Mouse (Mus musculus) ES-E14 (cell line): Measurements from ENCODE around the gene Wbp2nl. TPM values are rescaled to one million over a fixed set of nuclear protein-coding genes. Genes with fewer than 3 reads are reported as not detected.

Source experiments
- DNase-seq: peaks from one replicate; pipeline ENCODE4 v3.0.0-alpha.2; 2013; ENCODE audit warnings: low read depth, low spot score
- H3K27ac ChIP-seq: 2 replicates; pipeline ENCODE4 v1.5.1; 2012; ENCODE audit warnings: low read depth, mild to moderate bottlenecking, low read length, moderate library complexity, mixed read lengths; ENCODE audit not compliant: poor library complexity, insufficient read depth, severe bottlenecking
- H3K36me3 ChIP-seq: 2 replicates; pipeline ENCODE4 v1.6.1; 2012; ENCODE audit warnings: mild to moderate bottlenecking, low read length, moderate library complexity, mixed read lengths; ENCODE audit not compliant: control insufficient read depth, poor library complexity, insufficient read depth, severe bottlenecking
- H3K4me1 ChIP-seq, 2 experiments: fragments of 150-350 bp in 1 of 2; sonication (generic) in 1 of 2; 2 replicates each; pipeline ENCODE4 v1.6.1; 2012; ENCODE audit warnings: low read length in 2 of 2, mild to moderate bottlenecking in 1 of 2, mixed read lengths in 1 of 2; ENCODE audit not compliant: control insufficient read depth in 2 of 2, insufficient read depth in 2 of 2, poor library complexity in 1 of 2
- H3K4me3 ChIP-seq, 2 experiments: fragments of 150-350 bp in 1 of 2; sonication (generic) in 1 of 2; 2 replicates each; pipeline ENCODE4 v1.5.1; 2012; ENCODE audit warnings: low read length in 2 of 2, low read depth in 1 of 2, mild to moderate bottlenecking in 1 of 2, mixed read lengths in 1 of 2; ENCODE audit not compliant: insufficient read depth in 1 of 2, poor library complexity in 1 of 2, severe bottlenecking in 1 of 2
- H3K9ac ChIP-seq: 2 replicates; pipeline ENCODE4 v1.6.1; 2012; ENCODE audit warnings: low read depth, mild to moderate bottlenecking, low read length, mixed read lengths; ENCODE audit not compliant: poor library complexity, insufficient read depth, severe bottlenecking
- H3K9me3 ChIP-seq: fragments of 150-350 bp; sonication (generic); 2 replicates; pipeline ENCODE4 v1.6.1; 2012; ENCODE audit warnings: low read depth, mild to moderate bottlenecking, low read length; ENCODE audit not compliant: control insufficient read depth, insufficient read depth
- CHD2 ChIP-seq: IDR thresholded peaks from 2 replicates; pipeline ENCODE4 v1.6.1; 2014; ENCODE audit warnings: mild to moderate bottlenecking, low read depth, low read length, inconsistent platforms
- HCFC1 ChIP-seq: IDR thresholded peaks from 2 replicates; pipeline ENCODE4 v1.6.1; 2012; ENCODE audit warnings: low read length, inconsistent platforms, borderline replicate concordance; ENCODE audit not compliant: insufficient read depth
- MAFK ChIP-seq: IDR thresholded peaks from 2 replicates; pipeline ENCODE4 v1.6.1; 2014; ENCODE audit warnings: mild to moderate bottlenecking, low read depth, low read length, inconsistent platforms; ENCODE audit not compliant: insufficient read depth
- ZC3H11A ChIP-seq: IDR thresholded peaks from 2 replicates; pipeline ENCODE4 v1.6.1; 2012; ENCODE audit warnings: low read depth, mild to moderate bottlenecking, inconsistent platforms, low read length, borderline replicate concordance
- ZNF384 ChIP-seq: IDR thresholded peaks from 2 replicates; pipeline ENCODE4 v1.6.1; 2012; ENCODE audit warnings: low read depth, low read length, inconsistent platforms
- in situ Hi-C, 2 experiments: fragments of 600-800 bp; cut with MboI; formaldehyde crosslinking; loops; one replicate each; pipeline ENCODE4 v1.15.1; 2025; ENCODE audit warnings: low sequenced_read_pairs in 2 of 2, inconsistent platforms in 1 of 2; ENCODE audit not compliant: unreplicated experiment in 2 of 2
- total RNA-seq: library from RNA; depleted of rRNA; stranded (reverse); fragments of 300-350 nt; gene quantifications from 2 replicates; pipeline ENCODE4 v1.2.3, GENCODE M21; 2012

Wbp2nl gene
- total RNA-seq, 1 experiment = 2.1 TPM

- no peak overlapping the region for H3K27ac ChIP-seq
- no peak overlapping the region for H3K9ac ChIP-seq
- no peak for DNase-seq
- H3K9me3 ChIP-seq = no peaks in the 10 kb centered on the region
- H3K4me3 ChIP-seq = no peak overlapping the region
- peaks cover 1 to 7% of the 10 kb centered on the region in 2 experiments; a peak in 2 of 4 replicates for H3K4me1 ChIP-seq
- no peaks in the 10 kb centered on the region for H3K36me3 ChIP-seq
- in situ Hi-C loops = no loop called here
- no peak for TF ChIP-seq MAFK
- no peak for TF ChIP-seq ZC3H11A
- TF ChIP-seq CHD2 = no peak
- TF ChIP-seq HCFC1 = no peak
- TF ChIP-seq ZNF384 = no peak
These were observed 26.5 kb upstream of the Wbp2nl start for GRCm38 (mm10) chr15:82272295-82272694.

- in situ Hi-C loops = no loop called here
- Histone ChIP-seq H3K9ac (peak within 1 kb of the TSS; percentile 49), H3K9me3 (no peaks in the 10 kb centered on the region), H3K4me1 (peaks cover 1 to 7% of the 10 kb centered on the region in 2 experiments; a peak in 2 of 4 replicates), H3K36me3 (no peaks in the 10 kb centered on the region), H3K4me3 (peak within 1 kb of the TSS; percentile 65 to 76), H3K27ac (no peak within 1 kb of the TSS)
- TF ChIP-seq ZNF384 (no peak), MAFK (no peak), HCFC1 (no peak), CHD2 (no peak), ZC3H11A (no peak)
- no peak for DNase-seq
These were observed 24.2 kb upstream of the Wbp2nl start, which contains the start of gene Sept3 for GRCm38 (mm10) chr15:82274593-82274926. Gene Sept3 (plus strand): TSS chr15:82274893.

GRCm38 (mm10) chr15:82274927-82275901, 23.5 kb upstream of the Wbp2nl start:
- in situ Hi-C loops = loop anchor here in 1 of 2 experiments (25.0 kb wide), 1 partner anchor 787 kb away; no protein-coding TSS in a partner anchor
- Histone ChIP-seq H3K4me3 (peak overlapping the region; percentile 65 to 76), H3K9ac (peak overlapping the region; percentile 49), H3K9me3 (no peaks in the 10 kb centered on the region), H3K27ac (no peak overlapping the region), H3K36me3 (no peaks in the 10 kb centered on the region), H3K4me1 (peaks cover 1 to 7% of the 10 kb centered on the region in 2 experiments; a peak in 2 of 4 replicates)
- TF ChIP-seq MAFK = no peak
- no peak for TF ChIP-seq HCFC1
- TF ChIP-seq ZC3H11A = no peak
- TF ChIP-seq ZNF384 = no peak
- no peak for TF ChIP-seq CHD2
- DNase-seq = no peak

- no peak overlapping the region for H3K4me3 ChIP-seq
- peaks cover 0 to 7% of the 10 kb centered on the region in 2 experiments; a peak in 1 of 4 replicates for H3K4me1 ChIP-seq
- H3K36me3 ChIP-seq = no peaks in the 10 kb centered on the region
- no peak overlapping the region for H3K9ac ChIP-seq
- no peak for DNase-seq
- H3K9me3 ChIP-seq = no peaks in the 10 kb centered on the region
- TF ChIP-seq MAFK (no peak), ZC3H11A (no peak), HCFC1 (no peak)
- in situ Hi-C loops = loop anchor here in 1 of 2 experiments (25.0 kb wide), 1 partner anchor 785 kb away; no protein-coding TSS in a partner anchor
- no peak overlapping the region for H3K27ac ChIP-seq
These were observed 21.2 kb upstream of the Wbp2nl start for GRCm38 (mm10) chr15:82277591-82277990.
